Mouse (Mus musculus): ENCODE measurements around the gene Aox3.

DNA sequence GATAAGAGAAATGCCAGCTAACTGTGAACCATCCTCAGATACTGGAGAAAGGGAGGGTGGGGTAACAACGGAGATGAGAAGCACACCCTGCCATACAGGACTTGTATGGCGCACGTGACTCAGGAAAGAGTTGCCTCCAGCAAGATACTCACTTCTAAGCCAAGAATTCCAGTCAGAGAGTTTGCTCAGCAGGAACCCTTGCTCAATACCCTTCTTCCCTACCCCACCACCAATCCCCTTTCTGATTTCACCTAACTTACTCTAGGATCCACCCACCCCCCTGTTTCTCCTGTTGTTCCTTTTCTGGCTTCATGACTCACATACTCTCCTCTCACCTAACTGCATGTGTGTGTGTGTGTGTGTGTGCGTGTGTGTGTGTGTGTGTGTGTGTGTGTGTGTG, 1.6 kb upstream of the Aox3 start:
- no peak for TF ChIP-seq CTCF (IDR thresholded peaks at IDR 0.05; ENCODE audit: extremely low read depth, insufficient read length, insufficient replicate concordance, low read depth, low read length)
- TF ChIP-seq POLR2A (IDR thresholded peaks at IDR 0.05; ENCODE audit: low read depth, low read length): no peak

Measured in small intestine, adult 2 months (tissue).